Mouse (Mus musculus) lung, embryonic 16.5 days (tissue): ENCODE data around the gene Clasp1. TPM values are rescaled to one million over a fixed set of nuclear protein-coding genes. Genes with fewer than 3 reads are reported as not detected.

Experiments used
- ATAC-seq: fragments of 200-750 bp; cut with Nextera tagmentation; 2 replicates; pipeline ENCODE4 v1.8.0; 2017; ENCODE audit warnings: low read depth, mild to moderate bottlenecking, moderate library complexity
- H3K27ac ChIP-seq: fragments of 300-500 bp; sonication (generic); 2 replicates; pipeline ENCODE4 v1.5.1; 2014; ENCODE audit warnings: mild to moderate bottlenecking, control low read depth, low read length
- H3K27me3 ChIP-seq: fragments of 300-500 bp; sonication (generic); 2 replicates; pipeline ENCODE4 v1.6.1; 2014; ENCODE audit warnings: low read depth, low read length, mixed read lengths; ENCODE audit not compliant: control insufficient read depth, insufficient read depth
- H3K36me3 ChIP-seq: fragments of 300-500 bp; sonication (generic); 2 replicates; pipeline ENCODE4 v1.6.1; 2014; ENCODE audit warnings: low read length; ENCODE audit not compliant: control insufficient read depth, insufficient read depth
- H3K4me1 ChIP-seq: fragments of 300-500 bp; sonication (generic); replicated peaks from 2 replicates; pipeline ENCODE4 v1.6.1; 2014; ENCODE audit warnings: low read length, mixed read lengths; ENCODE audit not compliant: control insufficient read depth, insufficient read depth
- H3K4me2 ChIP-seq: fragments of 300-500 bp; sonication (generic); 2 replicates; pipeline ENCODE4 v1.6.1; 2014; ENCODE audit warnings: low read depth, low read length, control low read depth
- H3K4me3 ChIP-seq: fragments of 300-500 bp; sonication (generic); 2 replicates; pipeline ENCODE4 v1.5.1; 2014; ENCODE audit warnings: mild to moderate bottlenecking, low read length, control low read depth
- H3K9ac ChIP-seq: fragments of 300-500 bp; sonication (generic); 2 replicates; pipeline ENCODE4 v1.6.1; 2014; ENCODE audit warnings: low read length, control low read depth
- H3K9me3 ChIP-seq: fragments of 300-500 bp; sonication (generic); 2 replicates; pipeline ENCODE4 v1.6.1; 2016; ENCODE audit warnings: low read length; ENCODE audit not compliant: control insufficient read depth
- WGBS: fragments of 180-500 bp; shearing (Covaris S2); extraction: QIAGEN DNeasy Blood & Tissue Kit; methylation state at CpG from one replicate; pipeline ENCODE4 v1.1.7; 2014; 5-methylcytosine and 5-hydroxymethylcytosine counted together
- polyA plus RNA-seq: library from polyadenylated mRNA; unstranded; fragments of >200 nt; fragmentation: Nextera tagmentation; extraction: Ambion mirVana; gene quantifications from 2 replicates; pipeline ENCODE4 v1.2.1, GENCODE M21; 2015

The Clasp1 gene
- polyA plus RNA-seq, 1 experiment from 2014 or later, result 37.6 TPM

- Histone ChIP-seq H3K4me3 (no peak overlapping the region), H3K9ac (no peak overlapping the region), H3K36me3 (no peaks in the 10 kb centered on the region; the same call in 1 of the 2 replicates), H3K27ac (no peak overlapping the region), H3K4me1 (peaks cover 18% of the 10 kb centered on the region), H3K4me2 (no peak overlapping the region; the same call in 1 of the 2 replicates), H3K9me3 (no peaks in the 10 kb centered on the region), H3K27me3 (no peaks in the 10 kb centered on the region)
- WGBS, result 38% methylated on average over 11 of the region's 11 CpGs
- ATAC-seq, result no peak
These were observed 68.5 kb downstream of the Clasp1 start for GRCm38 (mm10) chr1:118457256-118457882.

- Histone ChIP-seq H3K9ac (no peak overlapping the region), H3K27me3 (no peaks in the 10 kb centered on the region), H3K36me3 (no peaks in the 10 kb centered on the region; the same call in 1 of the 2 replicates), H3K4me3 (no peak overlapping the region), H3K9me3 (no peaks in the 10 kb centered on the region), H3K27ac (no peak overlapping the region), H3K4me2 (peak overlapping the region; percentile 63), H3K4me1 (peaks cover 18% of the 10 kb centered on the region)
- 43% methylated on average over 1 of the region's 1 CpGs for WGBS
- no peak for ATAC-seq
These were observed 69.0 kb downstream of the Clasp1 start for GRCm38 (mm10) chr1:118457883-118458259.

- Histone ChIP-seq H3K4me1 (peaks cover 18% of the 10 kb centered on the region), H3K27me3 (no peaks in the 10 kb centered on the region), H3K9ac (no peak overlapping the region), H3K27ac (peak overlapping the region; percentile 98; the same call in 1 of the 2 replicates), H3K36me3 (no peaks in the 10 kb centered on the region; the same call in 1 of the 2 replicates), H3K4me2 (peak overlapping the region; percentile 63), H3K9me3 (no peaks in the 10 kb centered on the region), H3K4me3 (no peak overlapping the region)
- no peak for ATAC-seq
- WGBS, result 29% methylated on average over 3 of the region's 3 CpGs
These were observed 69.4 kb downstream of the Clasp1 start for GRCm38 (mm10) chr1:118458279-118458678.

- Histone ChIP-seq H3K27ac (peak overlapping the region; percentile 98), H3K4me2 (peak overlapping the region; percentile 63), H3K4me3 (peak overlapping the region; percentile 59), H3K4me1 (peaks cover 18% of the 10 kb centered on the region), H3K27me3 (no peaks in the 10 kb centered on the region), H3K9me3 (no peaks in the 10 kb centered on the region), H3K36me3 (peaks cover 2% of the 10 kb centered on the region), H3K9ac (peak overlapping the region; percentile 73)
- WGBS, result under 1% methylated on average over 53 of the region's 53 CpGs
- ATAC-seq, result peak; percentile 96
These were observed 70.4 kb downstream of the Clasp1 start for GRCm38 (mm10) chr1:118458963-118459920.

- Histone ChIP-seq H3K4me3 (no peak overlapping the region), H3K4me2 (no peak overlapping the region), H3K9ac (no peak overlapping the region), H3K9me3 (no peaks in the 10 kb centered on the region), H3K4me1 (peaks cover 18% of the 10 kb centered on the region), H3K27ac (no peak overlapping the region), H3K36me3 (peaks cover 13% of the 10 kb centered on the region), H3K27me3 (no peaks in the 10 kb centered on the region)
- ATAC-seq, result no peak
- 87% methylated on average over 5 of the region's 5 CpGs for WGBS
These were observed 71.9 kb downstream of the Clasp1 start for GRCm38 (mm10) chr1:118460716-118461115.

GRCm38 (mm10) chr1:118466041-118466440 lies 77.2 kb downstream of the Clasp1 start:
- WGBS, result 95% methylated on average over 6 of the region's 6 CpGs
- H3K27ac ChIP-seq, result no peak overlapping the region
- no peaks in the 10 kb centered on the region for H3K4me1 ChIP-seq
- H3K27me3 ChIP-seq, result no peaks in the 10 kb centered on the region
- ATAC-seq, result no peak
- no peak overlapping the region for H3K4me3 ChIP-seq
- H3K9ac ChIP-seq, result no peak overlapping the region
- H3K36me3 ChIP-seq, result peaks cover 17% of the 10 kb centered on the region
- H3K4me2 ChIP-seq, result no peak overlapping the region
- no peaks in the 10 kb centered on the region for H3K9me3 ChIP-seq

- H3K4me2 ChIP-seq, result no peak overlapping the region
- H3K36me3 ChIP-seq, result no peaks in the 10 kb centered on the region; the same call in 1 of the 2 replicates
- no peak for ATAC-seq
- H3K4me3 ChIP-seq, result no peak overlapping the region
- no peak overlapping the region for H3K27ac ChIP-seq
- H3K9me3 ChIP-seq, result no peaks in the 10 kb centered on the region
- H3K4me1 ChIP-seq, result no peaks in the 10 kb centered on the region; the same call in 1 of the 2 replicates
- no peaks in the 10 kb centered on the region for H3K27me3 ChIP-seq
- no peak overlapping the region for H3K9ac ChIP-seq
- WGBS, result 68% methylated on average over 8 of the region's 8 CpGs
These were observed 83.5 kb downstream of the Clasp1 start for GRCm38 (mm10) chr1:118472386-118472785.

GRCm38 (mm10) chr1:118476919-118477318 lies 88.1 kb downstream of the Clasp1 start:
- H3K4me1 ChIP-seq, result peaks cover 2% of the 10 kb centered on the region; the same call in 1 of the 2 replicates
- peak; percentile 64; the same call in 1 of the 2 replicates for ATAC-seq

GRCm38 (mm10) chr1:118479246-118479645 lies 90.4 kb downstream of the Clasp1 start:
- Histone ChIP-seq H3K9ac (no peak overlapping the region), H3K27ac (no peak overlapping the region), H3K27me3 (no peaks in the 10 kb centered on the region), H3K4me3 (no peak overlapping the region), H3K36me3 (no peaks in the 10 kb centered on the region), H3K4me2 (no peak overlapping the region), H3K4me1 (peaks cover 9% of the 10 kb centered on the region), H3K9me3 (no peaks in the 10 kb centered on the region)
- WGBS, result 56% methylated on average over 4 of the region's 4 CpGs
- ATAC-seq, result no peak

More at GRCm38 (mm10) chr1:118476919-118477318, 88.1 kb downstream of the Clasp1 start:
- Histone ChIP-seq H3K27ac (no peak overlapping the region), H3K36me3 (no peaks in the 10 kb centered on the region; the same call in 1 of the 2 replicates), H3K4me2 (no peak overlapping the region), H3K9me3 (no peaks in the 10 kb centered on the region), H3K9ac (no peak overlapping the region), H3K27me3 (no peaks in the 10 kb centered on the region), H3K4me3 (no peak overlapping the region)
- WGBS, result 28% methylated on average over 4 of the region's 4 CpGs
